Mouse (Mus musculus): Measurements from ENCODE around the gene Trdmt1.

DNA sequence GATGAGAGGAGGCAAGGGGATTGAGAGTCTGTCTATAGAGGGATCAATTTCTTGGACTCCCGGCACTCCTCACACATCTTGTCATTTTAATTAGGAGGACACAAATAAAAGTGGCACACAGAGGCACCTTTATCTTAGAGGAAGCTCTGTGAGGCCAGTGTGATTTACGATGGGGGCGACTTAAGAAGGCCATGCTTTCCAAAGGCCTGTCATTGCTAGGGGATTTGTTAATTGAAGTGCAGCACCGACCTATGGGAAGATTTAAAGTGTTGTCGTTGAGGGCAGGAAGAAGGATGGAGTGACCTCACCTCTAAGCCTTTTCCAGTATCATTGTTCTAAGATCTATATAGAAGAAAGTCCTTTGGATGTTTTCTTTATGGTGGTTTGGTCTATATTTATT lies 42.9 kb downstream of the Trdmt1 start:
- TF ChIP-seq GATA1 (IDR thresholded peaks at IDR 0.05; ENCODE audit: borderline replicate concordance, low read length) (no peak), FLI1 (IDR thresholded peaks at IDR 0.05; ENCODE audit: low read length) (no peak)
